Mouse (Mus musculus) CH12.LX (cell line): Measurements from ENCODE around the gene Prep. TPM values are rescaled to one million over a fixed set of nuclear protein-coding genes. Genes with fewer than 3 reads are reported as not detected.

Experiments
- DNase-seq: peaks from one replicate; pipeline ENCODE4 v3.0.0-alpha.2; 2013; ENCODE audit errors: extremely low read depth
- H3K27ac ChIP-seq: 2 replicates; pipeline ENCODE4 v1.5.1; 2012; ENCODE audit warnings: low read depth, mild to moderate bottlenecking, control low read depth, moderate library complexity; ENCODE audit not compliant: insufficient read depth
- H3K27me3 ChIP-seq: replicated peaks from 2 replicates; pipeline ENCODE3; 2012; ENCODE audit warnings: inconsistent platforms
- H3K36me3 ChIP-seq, 2 experiments: replicated peaks in 1 of 2; 2 replicates each; pipeline versions ENCODE3 to v1.6.1; 2012; ENCODE audit warnings: inconsistent platforms in 1 of 2, low read length in 1 of 2, mild to moderate bottlenecking in 1 of 2, mixed read lengths in 1 of 2, moderate library complexity in 1 of 2; ENCODE audit not compliant: control insufficient read depth in 1 of 2, insufficient read depth in 1 of 2
- H3K4me1 ChIP-seq, 2 experiments: 2 replicates each; pipeline ENCODE4 v1.6.1; 2012; ENCODE audit warnings: inconsistent platforms in 1 of 2, moderate library complexity in 1 of 2; ENCODE audit not compliant: insufficient read depth in 2 of 2, control insufficient read depth in 1 of 2
- H3K4me2 ChIP-seq: 2 replicates; pipeline ENCODE4 v1.6.1; 2012; ENCODE audit warnings: low read depth, mild to moderate bottlenecking, control low read depth; ENCODE audit not compliant: poor library complexity, insufficient read depth, severe bottlenecking
- H3K4me3 ChIP-seq, 3 experiments: fragments of 150-350 bp in 1 of 3; sonication (generic) in 1 of 3; replicated peaks in 1 of 3; 2 replicates each; pipeline versions ENCODE3 to v1.5.1; 2011 to 2012; ENCODE audit warnings: low read depth in 2 of 3, low read length in 2 of 3, mild to moderate bottlenecking in 2 of 3, moderate library complexity in 2 of 3, control low read depth in 1 of 3, improper control_type of control experiment in 1 of 3, inconsistent platforms in 1 of 3, mixed read lengths in 1 of 3; ENCODE audit not compliant: poor library complexity in 1 of 3
- H3K79me2 ChIP-seq: replicated peaks from 2 replicates; pipeline ENCODE4 v1.6.1; 2012; ENCODE audit warnings: mild to moderate bottlenecking, moderate library complexity; ENCODE audit not compliant: control insufficient read depth, poor library complexity, insufficient read depth, severe bottlenecking; ENCODE audit errors: extremely low read depth
- H3K9ac ChIP-seq: 2 replicates; pipeline ENCODE4 v1.6.1; 2012; ENCODE audit warnings: low read depth, mild to moderate bottlenecking, control low read depth, moderate library complexity; ENCODE audit not compliant: insufficient read depth
- H3K9me3 ChIP-seq: replicated peaks from 2 replicates; pipeline ENCODE3; 2012; ENCODE audit warnings: low read length, inconsistent platforms, mixed read lengths
- BHLHE40 ChIP-seq: IDR thresholded peaks from 2 replicates; pipeline ENCODE4 v1.6.1; 2011; ENCODE audit warnings: mild to moderate bottlenecking, low read depth, low read length, improper control_type of control experiment
- CHD1 ChIP-seq: IDR thresholded peaks from 2 replicates; pipeline ENCODE4 v1.6.1; 2012; ENCODE audit warnings: low read depth, low read length, improper control_type of control experiment, inconsistent platforms
- CHD2 ChIP-seq: IDR thresholded peaks from 2 replicates; pipeline ENCODE4 v1.6.1; 2011; ENCODE audit warnings: low read length, improper control_type of control experiment
- CTCF ChIP-seq, 2 experiments: IDR thresholded peaks in 1 of 2; conservative IDR thresholded peaks in 1 of 2; 2 replicates each; pipeline ENCODE4 v1.5.1; 2011 to 2012; ENCODE audit warnings: low read depth in 2 of 2, low read length in 2 of 2, improper control_type of control experiment in 1 of 2, inconsistent platforms in 1 of 2, mild to moderate bottlenecking in 1 of 2, moderate library complexity in 1 of 2
- E2F4 ChIP-seq: IDR thresholded peaks from 2 replicates; pipeline ENCODE4 v1.6.1; 2011; ENCODE audit warnings: low read depth, low read length, improper control_type of control experiment; ENCODE audit not compliant: insufficient replicate concordance
- ELF1 ChIP-seq: IDR thresholded peaks from 2 replicates; pipeline ENCODE4 v1.6.1; 2014; ENCODE audit warnings: low read depth, mild to moderate bottlenecking, inconsistent platforms, low read length, improper control_type of control experiment
- EP300 ChIP-seq: IDR thresholded peaks from 2 replicates; pipeline ENCODE4 v1.6.1; 2011; ENCODE audit warnings: low read length, improper control_type of control experiment
- ETS1 ChIP-seq: conservative IDR thresholded peaks from 2 replicates; pipeline ENCODE4 v1.6.1; 2012; ENCODE audit warnings: low read depth, mild to moderate bottlenecking, inconsistent platforms, low read length, improper control_type of control experiment, moderate library complexity
- HCFC1 ChIP-seq: IDR thresholded peaks from 2 replicates; pipeline ENCODE4 v1.6.1; 2012; ENCODE audit warnings: low read depth, mild to moderate bottlenecking, inconsistent platforms, low read length, improper control_type of control experiment
- IRF4 ChIP-seq: IDR thresholded peaks from 2 replicates; pipeline ENCODE4 v1.6.1; 2014; ENCODE audit warnings: low read depth, mild to moderate bottlenecking, inconsistent platforms, low read length, improper control_type of control experiment
- JUN ChIP-seq: IDR thresholded peaks from 2 replicates; pipeline ENCODE4 v1.6.1; 2011; ENCODE audit warnings: low read depth, mild to moderate bottlenecking, low read length, improper control_type of control experiment, moderate library complexity; ENCODE audit not compliant: insufficient read depth
- JUND ChIP-seq: conservative IDR thresholded peaks from 2 replicates; pipeline ENCODE4 v1.6.1; 2011; ENCODE audit warnings: low read depth, low read length, improper control_type of control experiment
- MAFK ChIP-seq: IDR thresholded peaks from 2 replicates; pipeline ENCODE4 v1.6.1; 2011; ENCODE audit warnings: low read length, improper control_type of control experiment; ENCODE audit not compliant: insufficient replicate concordance
- MAX ChIP-seq: IDR thresholded peaks from 2 replicates; pipeline ENCODE4 v1.6.1; 2011; ENCODE audit warnings: low read length, improper control_type of control experiment
- MAZ ChIP-seq: IDR thresholded peaks from 2 replicates; pipeline ENCODE4 v1.6.1; 2012; ENCODE audit warnings: low read depth, mild to moderate bottlenecking, inconsistent platforms, low read length, improper control_type of control experiment, moderate library complexity
- MEF2A ChIP-seq: IDR thresholded peaks from 2 replicates; pipeline ENCODE4 v1.6.1; 2014; ENCODE audit warnings: low read depth, mild to moderate bottlenecking, inconsistent platforms, low read length, improper control_type of control experiment, borderline replicate concordance
- MXI1 ChIP-seq: IDR thresholded peaks from 2 replicates; pipeline ENCODE4 v1.6.1; 2011; ENCODE audit warnings: mild to moderate bottlenecking, low read depth, low read length, improper control_type of control experiment
- MYC ChIP-seq: IDR thresholded peaks from 2 replicates; pipeline ENCODE4 v1.6.1; 2011; ENCODE audit warnings: low read depth, mild to moderate bottlenecking, improper control_type of control experiment, low read length
- NRF1 ChIP-seq: IDR thresholded peaks from 2 replicates; pipeline ENCODE4 v1.6.1; 2014; ENCODE audit warnings: low read depth, mild to moderate bottlenecking, inconsistent platforms, low read length, improper control_type of control experiment, moderate library complexity
- RAD21 ChIP-seq: IDR thresholded peaks from 2 replicates; pipeline ENCODE4 v1.6.1; 2011; ENCODE audit warnings: low read depth, mild to moderate bottlenecking, low read length, improper control_type of control experiment, moderate library complexity
- RCOR1 ChIP-seq: conservative IDR thresholded peaks from 2 replicates; pipeline ENCODE4 v1.6.1; 2012; ENCODE audit warnings: low read depth, mild to moderate bottlenecking, inconsistent platforms, low read length, improper control_type of control experiment
- SIN3A ChIP-seq: IDR thresholded peaks from 2 replicates; pipeline ENCODE4 v1.6.1; 2012; ENCODE audit warnings: low read length, improper control_type of control experiment, inconsistent platforms
- SMC3 ChIP-seq: IDR thresholded peaks from 2 replicates; pipeline ENCODE4 v1.6.1; 2011; ENCODE audit warnings: low read depth, low read length, improper control_type of control experiment
- TBP ChIP-seq: conservative IDR thresholded peaks from 2 replicates; pipeline ENCODE4 v1.6.1; 2011; ENCODE audit warnings: low read depth, low read length, improper control_type of control experiment
- TCF12 ChIP-seq: IDR thresholded peaks from 2 replicates; pipeline ENCODE4 v1.6.1; 2014; ENCODE audit warnings: low read depth, mild to moderate bottlenecking, inconsistent platforms, low read length, improper control_type of control experiment
- UBTF ChIP-seq: IDR thresholded peaks from 2 replicates; pipeline ENCODE4 v1.6.1; 2012; ENCODE audit warnings: low read depth, mild to moderate bottlenecking, inconsistent platforms, low read length, improper control_type of control experiment, moderate library complexity
- USF1 ChIP-seq: IDR thresholded peaks from 2 replicates; pipeline ENCODE4 v1.6.1; 2014; ENCODE audit warnings: low read depth, mild to moderate bottlenecking, inconsistent platforms, low read length, improper control_type of control experiment
- USF2 ChIP-seq: conservative IDR thresholded peaks from 2 replicates; pipeline ENCODE4 v1.6.1; 2011; ENCODE audit warnings: low read depth, low read length, improper control_type of control experiment
- ZC3H11A ChIP-seq: IDR thresholded peaks from 2 replicates; pipeline ENCODE4 v1.6.1; 2012; ENCODE audit warnings: low read depth, mild to moderate bottlenecking, inconsistent platforms, low read length, improper control_type of control experiment
- ZKSCAN1 ChIP-seq: IDR thresholded peaks from 2 replicates; pipeline ENCODE4 v1.6.1; 2012; ENCODE audit warnings: low read depth, inconsistent platforms, low read length, improper control_type of control experiment, borderline replicate concordance
- ZMIZ1 ChIP-seq: IDR thresholded peaks from 2 replicates; pipeline ENCODE4 v1.6.1; 2012; ENCODE audit warnings: low read depth, mild to moderate bottlenecking, inconsistent platforms, low read length, improper control_type of control experiment
- ZNF384 ChIP-seq: IDR thresholded peaks from 2 replicates; pipeline ENCODE4 v1.6.1; 2012; ENCODE audit warnings: low read depth, low read length, improper control_type of control experiment, inconsistent platforms
- dilution Hi-C: fragments of 300-500 bp; cut with MboI; formaldehyde crosslinking; loops from 2 replicates; pipeline ENCODE4 v1.14.3; 2020; ENCODE audit warnings: low sequenced_read_pairs; ENCODE audit not compliant: extremely low pct_unique_long_range_greater_than_20kb, extremely low pct_ligation_motif_present
- in situ Hi-C: fragments of 300-500 bp; cut with MboI; formaldehyde crosslinking; loops from 3 replicates; pipeline ENCODE4 v1.14.3; 2019; ENCODE audit warnings: low sequenced_read_pairs, low pct_ligation_motif_present, low pct_unique_long_range_greater_than_20kb, mixed read lengths
- polyA plus RNA-seq: library from polyadenylated mRNA; unstranded; fragments of >175 nt; gene quantifications from 2 replicates; pipeline ENCODE4 v1.2.1, GENCODE M21; 2012; ENCODE audit warnings: low read depth; ENCODE audit not compliant: insufficient read length
- total RNA-seq, 2 experiments: library from RNA; depleted of rRNA; stranded (reverse); fragments of 300-350 nt in 1 of 2; fragments of >200 nt in 1 of 2; gene quantifications; 2 replicates each; pipeline ENCODE4 v1.2.3; 2012 to 2014

Prep gene
- total and polyA plus RNA-seq, 3 experiments: 17.6 to 28.2 (median 25.7) TPM

- dilution Hi-C loops: no loop called here
These were observed 4.2 kb downstream of the Prep start for GRCm38 (mm10) chr10:45070929-45071813.

GRCm38 (mm10) chr10:45072339-45072738 lies 5.3 kb downstream of the Prep start:
- no peak overlapping the region for H3K9ac ChIP-seq
- TF ChIP-seq ZC3H11A (no peak), ELF1 (no peak), TCF12 (no peak), BHLHE40 (no peak), JUN (no peak), MAFK (no peak), ETS1 (no peak), MXI1 (no peak), USF2 (no peak), E2F4 (no peak), CTCF (conservative IDR thresholded peaks at IDR 0.05 in 1 of 2, IDR thresholded peaks at IDR 0.05 in 1 of 2; ENCODE audit: low read depth in 2 of 2, low read length in 2 of 2) (no peak), CHD1 (no peak), USF1 (no peak), UBTF (no peak), CHD2 (no peak)
- H3K79me2 ChIP-seq: peaks cover 56% of the 10 kb centered on the region
- dilution Hi-C loops (no loop called here), in situ Hi-C loops (no loop called here)
- H3K36me3 ChIP-seq: peaks cover 37 to 57% of the 10 kb centered on the region in 2 experiments
- no peak for DNase-seq
- H3K9me3 ChIP-seq: no peaks in the 10 kb centered on the region
- no peak overlapping the region for H3K4me3 ChIP-seq
- peaks cover 15 to 56% of the 10 kb centered on the region in 2 experiments for H3K4me1 ChIP-seq
- no peaks in the 10 kb centered on the region for H3K27me3 ChIP-seq
- no peak overlapping the region for H3K27ac ChIP-seq
- no peak overlapping the region for H3K4me2 ChIP-seq

More at GRCm38 (mm10) chr10:45070929-45071813, 4.2 kb downstream of the Prep start:
- Histone ChIP-seq H3K9ac (no peak overlapping the region), H3K36me3 (peaks cover 32 to 49% of the 10 kb centered on the region in 2 experiments), H3K27me3 (no peaks in the 10 kb centered on the region), H3K9me3 (no peaks in the 10 kb centered on the region), H3K27ac (no peak overlapping the region), H3K4me3 (no peak overlapping the region), H3K4me1 (peaks cover 10 to 44% of the 10 kb centered on the region in 2 experiments), H3K4me2 (peak overlapping the region; percentile 60), H3K79me2 (peaks cover 53% of the 10 kb centered on the region)
- TF ChIP-seq HCFC1: no peak
- no peak for TF ChIP-seq RAD21
- peak; percentile 71 for TF ChIP-seq JUND
- no peak for TF ChIP-seq TBP
- no peak for TF ChIP-seq SMC3
- TF ChIP-seq NRF1: peak; percentile 55; the same call in 1 of the 2 replicates
- no peak for TF ChIP-seq RCOR1
- TF ChIP-seq ZNF384: no peak
- no peak for TF ChIP-seq ZMIZ1
- peak; percentile 85; the same call in 1 of the 2 replicates for TF ChIP-seq MXI1
- no peak for TF ChIP-seq USF1
- no peak for TF ChIP-seq USF2
- TF ChIP-seq MAX: peak; percentile 85
- TF ChIP-seq E2F4: no peak
- no peak for TF ChIP-seq JUN
- TF ChIP-seq CHD1: no peak
- no peak for TF ChIP-seq MAFK
- no peak for TF ChIP-seq ELF1
- TF ChIP-seq ZC3H11A: no peak
- no peak for TF ChIP-seq TCF12
- no peak for TF ChIP-seq UBTF
- peak; percentile 18; the same call in 1 of the 2 replicates for TF ChIP-seq EP300
- TF ChIP-seq SIN3A: peak; percentile 40; the same call in 1 of the 2 replicates
- TF ChIP-seq ZKSCAN1: no peak
- TF ChIP-seq BHLHE40: peak; percentile 69
- TF ChIP-seq MAZ: no peak
- peak; percentile 86 for TF ChIP-seq IRF4
- TF ChIP-seq MYC: peak; percentile 94
- TF ChIP-seq MEF2A: no peak
- in situ Hi-C loops: no loop called here
- DNase-seq: no peak
